Mouse (Mus musculus) kidney, embryonic 14.5 days (tissue): Measurements from ENCODE around the gene Cyfip2. TPM values are rescaled to one million over a fixed set of nuclear protein-coding genes. Genes with fewer than 3 reads are reported as not detected.

Experiments
- ATAC-seq: fragments of 200-750 bp; cut with Nextera tagmentation; 2 replicates; pipeline ENCODE4 v1.8.0; 2017; ENCODE audit warnings: moderate number of reproducible peaks, mild to moderate bottlenecking, moderate TSS enrichment, moderate library complexity; ENCODE audit not compliant: low FRiP score, low TSS enrichment
- H3K27ac ChIP-seq: fragments of 300-500 bp; sonication (generic); 2 replicates; pipeline ENCODE4 v1.5.1; 2014; ENCODE audit warnings: low read depth, mild to moderate bottlenecking, low read length, moderate library complexity, mixed read lengths
- H3K27me3 ChIP-seq: fragments of 300-500 bp; sonication (generic); 2 replicates; pipeline ENCODE4 v1.6.1; 2014; ENCODE audit warnings: mild to moderate bottlenecking, low read length; ENCODE audit not compliant: control insufficient read depth, insufficient read depth
- H3K36me3 ChIP-seq: fragments of 300-500 bp; sonication (generic); 2 replicates; pipeline ENCODE4 v1.6.1; 2014; ENCODE audit warnings: low read length, mixed read lengths; ENCODE audit not compliant: control insufficient read depth, insufficient read depth
- H3K4me1 ChIP-seq: fragments of 300-500 bp; sonication (generic); 2 replicates; pipeline ENCODE4 v1.6.1; 2014; ENCODE audit warnings: low read length, mixed read lengths; ENCODE audit not compliant: control insufficient read depth, insufficient read depth
- H3K4me2 ChIP-seq: fragments of 300-500 bp; sonication (generic); replicated peaks from 2 replicates; pipeline ENCODE4 v1.6.1; 2014; ENCODE audit warnings: low read depth, mild to moderate bottlenecking, low read length
- H3K4me3 ChIP-seq: fragments of 300-500 bp; sonication (generic); 2 replicates; pipeline ENCODE4 v1.5.1; 2014; ENCODE audit warnings: mild to moderate bottlenecking, low read length
- H3K9ac ChIP-seq: fragments of 300-500 bp; sonication (generic); 2 replicates; pipeline ENCODE4 v1.6.1; 2014; ENCODE audit warnings: low read depth, mild to moderate bottlenecking, low read length, moderate library complexity
- H3K9me3 ChIP-seq: fragments of 300-500 bp; sonication (generic); 2 replicates; pipeline ENCODE4 v1.6.1; 2016; ENCODE audit warnings: low read length; ENCODE audit not compliant: control insufficient read depth
- WGBS: fragments of 180-500 bp; shearing (Covaris S2); extraction: QIAGEN DNeasy Blood & Tissue Kit; methylation state at CpG from one replicate; pipeline ENCODE4 v1.1.7; 2014; 5-methylcytosine and 5-hydroxymethylcytosine counted together
- polyA plus RNA-seq: library from polyadenylated mRNA; unstranded; fragments of >200 nt; fragmentation: Nextera tagmentation; extraction: Ambion mirVana; gene quantifications from 2 replicates; pipeline ENCODE4 v1.2.1, GENCODE M21; 2014

Cyfip2 gene
- polyA plus RNA-seq, 1 experiment from 2014 or later = 19.2 TPM

DNA sequence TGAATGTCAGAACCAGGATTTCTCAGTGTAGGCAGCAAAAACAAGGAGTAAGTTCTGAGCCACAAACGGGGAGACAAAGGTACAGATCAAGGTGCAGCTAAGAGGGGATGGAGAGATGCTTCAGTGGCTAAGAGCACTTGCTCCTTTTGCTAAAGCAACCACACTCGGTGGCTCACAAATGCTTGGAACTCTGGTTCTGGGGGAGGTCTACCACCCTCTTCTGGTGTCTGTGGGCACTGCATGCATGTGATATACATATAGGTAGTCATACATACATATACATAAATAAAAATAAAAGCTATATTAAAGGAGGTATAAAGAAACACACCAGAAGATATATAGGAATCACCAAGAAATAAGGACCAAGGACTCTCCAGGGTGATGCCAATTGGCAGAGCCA lies 89.1 kb downstream of the Cyfip2 start:
- WGBS = 78% methylated on average over 2 of the region's 2 CpGs
- H3K27ac ChIP-seq = no peak overlapping the region
- H3K9ac ChIP-seq = no peak overlapping the region
- no peaks in the 10 kb centered on the region for H3K27me3 ChIP-seq
- no peak for ATAC-seq
- H3K4me2 ChIP-seq = no peak overlapping the region
- no peaks in the 10 kb centered on the region for H3K9me3 ChIP-seq
- no peak overlapping the region for H3K4me3 ChIP-seq
- H3K36me3 ChIP-seq = no peaks in the 10 kb centered on the region
- H3K4me1 ChIP-seq = no peaks in the 10 kb centered on the region

DNA sequence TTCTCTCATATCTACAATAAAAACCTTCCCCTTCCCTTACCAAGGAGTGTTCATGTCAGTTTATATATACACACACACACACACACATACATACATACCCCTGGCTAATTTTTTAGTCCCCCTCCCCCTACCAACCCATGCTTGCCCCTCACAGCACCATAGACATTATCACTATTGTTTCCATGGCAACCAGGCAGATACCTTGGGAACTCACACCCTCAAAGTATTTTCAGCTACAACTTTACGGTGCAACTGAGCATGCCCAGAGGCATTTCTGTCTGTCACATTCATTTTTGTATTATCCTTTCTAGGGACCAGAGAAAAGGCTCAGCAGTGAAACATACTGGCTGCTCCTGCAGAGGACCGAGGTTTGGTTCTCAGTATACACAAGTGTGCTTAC lies 92.4 kb downstream of the Cyfip2 start:
- H3K4me3 ChIP-seq = no peak overlapping the region
- 97% methylated on average over 2 of the region's 2 CpGs for WGBS
- H3K27ac ChIP-seq = no peak overlapping the region
- no peak for ATAC-seq
- H3K36me3 ChIP-seq = no peaks in the 10 kb centered on the region
- H3K27me3 ChIP-seq = no peaks in the 10 kb centered on the region
- no peak overlapping the region for H3K4me2 ChIP-seq
- no peaks in the 10 kb centered on the region for H3K9me3 ChIP-seq
- no peak overlapping the region for H3K9ac ChIP-seq
- H3K4me1 ChIP-seq = no peaks in the 10 kb centered on the region; the same call in 1 of the 2 replicates

DNA sequence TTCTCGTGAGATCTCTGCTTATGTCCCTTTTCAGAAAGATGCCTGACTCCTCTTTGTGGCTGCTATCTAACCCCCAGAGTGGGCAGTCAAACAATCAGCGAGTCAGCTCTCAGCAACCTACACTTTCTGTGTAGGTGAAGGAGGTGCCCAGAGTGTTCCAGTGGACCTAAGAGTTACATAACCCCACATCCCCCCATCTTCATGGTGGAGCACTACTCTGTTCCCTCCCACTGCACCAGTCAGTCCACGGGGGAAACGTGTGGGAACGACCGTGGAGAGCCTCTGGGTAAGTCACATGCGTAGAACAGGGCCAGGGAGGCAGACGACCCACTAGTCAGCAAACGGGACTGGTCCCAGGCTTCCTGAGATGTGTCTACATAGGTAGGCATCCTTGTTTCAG lies 93.3 kb downstream of the Cyfip2 start:
- Histone ChIP-seq H3K9ac (no peak overlapping the region), H3K4me3 (no peak overlapping the region), H3K4me2 (no peak overlapping the region), H3K27ac (no peak overlapping the region), H3K27me3 (no peaks in the 10 kb centered on the region), H3K4me1 (peaks cover 8% of the 10 kb centered on the region; the same call in 1 of the 2 replicates), H3K9me3 (no peaks in the 10 kb centered on the region), H3K36me3 (no peaks in the 10 kb centered on the region)
- ATAC-seq = no peak
- WGBS = 84% methylated on average over 9 of the region's 9 CpGs

DNA sequence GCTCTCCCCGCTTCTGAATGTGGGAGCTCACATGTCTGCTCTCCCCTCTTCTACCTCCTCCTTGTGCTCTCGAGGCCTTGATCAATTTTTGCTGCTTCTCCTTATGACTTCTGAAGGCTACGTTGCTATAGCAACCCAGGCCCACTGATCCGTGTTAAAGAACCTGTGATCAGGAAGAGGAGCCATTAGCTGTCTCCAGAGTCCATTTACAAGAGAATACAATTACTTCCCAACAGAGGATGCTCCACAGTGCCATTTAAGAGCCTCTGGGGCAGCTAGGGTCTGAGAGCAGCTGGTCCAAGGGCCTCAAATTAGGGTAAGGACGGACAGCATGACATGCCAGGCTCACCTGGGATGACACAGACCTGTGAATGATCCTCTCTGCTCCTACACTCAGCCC lies 94.1 kb downstream of the Cyfip2 start:
- 22% methylated on average over 5 of the region's 5 CpGs for WGBS
- Histone ChIP-seq H3K4me1 (peaks cover 13% of the 10 kb centered on the region; the same call in 1 of the 2 replicates), H3K4me2 (no peak overlapping the region), H3K4me3 (no peak overlapping the region), H3K9ac (no peak overlapping the region), H3K36me3 (no peaks in the 10 kb centered on the region), H3K9me3 (no peaks in the 10 kb centered on the region), H3K27me3 (no peaks in the 10 kb centered on the region), H3K27ac (no peak overlapping the region)
- no peak for ATAC-seq

DNA sequence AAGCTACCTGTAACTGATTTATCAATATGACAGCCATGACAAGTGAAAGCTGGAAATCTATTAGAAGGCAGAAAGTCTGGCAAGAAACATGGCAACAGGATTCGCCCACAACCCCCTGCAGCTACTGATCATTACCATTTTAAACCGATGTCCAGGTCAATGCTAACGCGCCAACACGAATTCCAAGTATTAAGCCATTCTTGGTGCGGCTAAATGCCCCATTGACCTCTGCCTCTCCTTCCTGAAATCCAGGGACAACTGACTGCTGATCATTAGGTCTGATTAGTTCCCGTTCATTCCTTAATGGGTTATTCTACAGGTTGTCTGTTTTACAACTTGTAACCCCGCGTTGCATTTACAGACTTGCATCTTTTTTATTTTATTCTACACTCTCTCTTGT lies 95.0 kb downstream of the Cyfip2 start:
- Histone ChIP-seq H3K4me3 (no peak overlapping the region), H3K36me3 (no peaks in the 10 kb centered on the region), H3K4me1 (peaks cover 13% of the 10 kb centered on the region; the same call in 1 of the 2 replicates), H3K27me3 (no peaks in the 10 kb centered on the region), H3K9ac (no peak overlapping the region), H3K9me3 (no peaks in the 10 kb centered on the region), H3K27ac (no peak overlapping the region), H3K4me2 (no peak overlapping the region)
- ATAC-seq = no peak
- WGBS = 83% methylated on average over 9 of the region's 9 CpGs

DNA sequence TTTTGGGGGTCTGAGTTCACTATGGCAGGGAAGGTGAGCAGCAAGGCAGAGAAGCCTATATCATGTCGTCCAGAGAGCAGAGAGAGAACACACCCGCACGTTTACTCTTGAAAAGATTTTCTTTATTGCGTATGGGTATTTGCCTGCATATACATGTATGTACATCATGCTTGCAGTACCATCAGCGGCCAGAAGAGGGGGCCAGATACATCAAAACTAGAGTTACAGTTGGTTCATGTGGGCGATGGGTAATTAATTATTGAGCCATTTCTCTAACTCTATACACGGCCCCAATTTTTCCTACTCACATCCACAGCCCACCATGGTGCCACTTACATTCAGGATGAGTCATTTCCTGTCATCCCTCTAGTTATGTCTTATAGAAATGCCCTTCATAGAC lies 96.0 kb downstream of the Cyfip2 start:
- H3K9me3 ChIP-seq = no peaks in the 10 kb centered on the region
- 72% methylated on average over 7 of the region's 7 CpGs for WGBS
- no peak overlapping the region for H3K4me3 ChIP-seq
- H3K4me2 ChIP-seq = no peak overlapping the region
- no peaks in the 10 kb centered on the region for H3K36me3 ChIP-seq
- no peaks in the 10 kb centered on the region for H3K27me3 ChIP-seq
- H3K27ac ChIP-seq = no peak overlapping the region
- no peak for ATAC-seq
- peaks cover 19% of the 10 kb centered on the region; the same call in 1 of the 2 replicates for H3K4me1 ChIP-seq
- H3K9ac ChIP-seq = no peak overlapping the region

DNA sequence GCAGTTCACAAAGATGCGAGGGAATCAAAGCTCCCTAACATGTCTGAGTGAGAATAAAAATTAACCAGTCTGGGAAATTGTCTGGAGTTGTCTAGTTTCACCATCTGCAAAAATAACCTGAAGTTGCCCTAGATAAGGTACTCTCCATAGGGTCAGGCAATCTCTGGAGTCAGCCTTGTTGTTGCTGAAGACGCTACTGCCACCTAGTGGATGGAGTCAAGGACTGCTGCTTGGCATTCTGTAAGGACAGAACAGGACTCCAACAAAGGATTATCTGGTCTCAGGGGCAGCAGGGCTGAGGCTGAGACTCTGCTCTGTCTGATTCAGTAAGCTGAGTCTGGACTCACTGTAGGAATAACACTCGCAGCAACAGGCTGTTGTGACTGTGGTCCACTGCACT lies 97.3 kb downstream of the Cyfip2 start:
- no peak overlapping the region for H3K4me2 ChIP-seq
- 27% methylated on average over 3 of the region's 3 CpGs for WGBS
- ATAC-seq = peak; percentile 71

DNA sequence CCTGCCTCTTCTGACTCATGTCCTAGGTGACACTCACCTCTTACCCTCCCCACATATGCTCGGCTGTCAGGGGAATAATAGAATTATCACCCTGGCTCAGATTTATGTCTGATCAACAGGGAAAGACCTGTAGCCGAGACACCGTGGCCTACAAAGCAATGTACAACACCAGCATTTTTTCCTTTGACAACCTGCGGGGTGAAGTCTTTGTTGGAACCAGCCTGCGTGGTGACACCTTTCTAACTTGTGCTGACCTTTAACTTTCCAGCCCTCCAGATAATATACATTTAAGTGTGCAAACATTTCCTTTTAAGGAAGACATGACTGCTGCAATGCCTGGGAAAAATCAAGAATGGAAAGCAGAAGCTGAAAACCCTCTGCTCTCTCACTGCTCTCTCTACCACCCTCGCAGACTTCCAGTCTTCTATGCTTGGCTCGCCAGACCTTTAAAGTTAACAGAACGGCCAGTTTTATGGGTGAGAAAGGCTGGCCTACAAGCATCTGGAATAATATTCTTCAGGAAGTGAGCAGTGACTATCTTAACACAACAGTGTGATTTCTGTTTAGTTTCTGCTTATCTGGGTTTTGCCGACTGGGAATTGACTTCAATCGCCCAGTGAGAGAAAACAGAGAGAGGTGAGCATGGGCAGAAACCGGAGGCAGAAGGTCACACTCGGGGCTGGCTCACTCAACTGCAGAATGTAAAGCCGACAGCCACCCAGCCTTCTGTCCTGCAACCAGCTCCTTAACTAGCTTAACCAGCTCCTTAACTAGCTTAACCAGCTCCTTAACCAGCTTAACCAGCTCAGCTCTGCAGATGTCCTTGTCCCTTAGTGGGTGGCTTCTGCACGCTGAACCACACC lies 98.1 kb downstream of the Cyfip2 start:
- Histone ChIP-seq H3K9me3 (no peaks in the 10 kb centered on the region), H3K9ac (peak overlapping the region; percentile 12; the same call in 1 of the 2 replicates), H3K36me3 (no peaks in the 10 kb centered on the region), H3K4me1 (peaks cover 24% of the 10 kb centered on the region; the same call in 1 of the 2 replicates), H3K4me2 (no peak overlapping the region), H3K27ac (peak overlapping the region; percentile 95), H3K4me3 (no peak overlapping the region), H3K27me3 (no peaks in the 10 kb centered on the region)
- WGBS = 27% methylated on average over 14 of the region's 14 CpGs
- ATAC-seq = peak; percentile 17; the same call in 1 of the 2 replicates

More for the DNA sequence above, 97.3 kb downstream of the Cyfip2 start:
- Histone ChIP-seq H3K4me1 (peaks cover 24% of the 10 kb centered on the region; the same call in 1 of the 2 replicates), H3K27me3 (no peaks in the 10 kb centered on the region), H3K27ac (0 out of 2 replicates have a peak overlapping the region, but pooled peaks have one; percentile 95), H3K4me3 (no peak overlapping the region), H3K9ac (no peak overlapping the region), H3K36me3 (no peaks in the 10 kb centered on the region), H3K9me3 (no peaks in the 10 kb centered on the region)

DNA sequence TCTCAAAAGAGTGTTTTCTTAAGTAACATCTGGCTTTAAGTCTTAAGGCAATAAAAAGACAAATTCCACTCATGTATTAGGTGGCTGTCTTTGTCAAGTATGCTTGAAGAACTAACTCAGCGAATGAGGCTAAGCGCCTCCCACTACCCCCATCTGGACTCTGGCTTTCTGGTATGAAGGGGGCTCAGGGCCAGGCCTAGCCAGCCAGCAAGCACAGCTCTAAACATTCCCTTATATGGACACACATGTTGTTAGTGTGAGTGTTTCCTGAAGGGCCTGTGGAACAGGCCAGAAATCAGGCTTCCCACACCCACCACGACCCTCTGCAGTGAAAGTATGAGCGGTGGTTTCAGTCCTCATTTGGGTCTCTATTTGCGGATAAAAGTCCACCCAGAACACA lies 98.8 kb downstream of the Cyfip2 start:
- ATAC-seq = peak; percentile 79
- Histone ChIP-seq H3K9me3 (no peaks in the 10 kb centered on the region), H3K27ac (peak overlapping the region; percentile 95), H3K9ac (no peak overlapping the region), H3K4me3 (no peak overlapping the region), H3K4me2 (no peak overlapping the region), H3K4me1 (peaks cover 24% of the 10 kb centered on the region; the same call in 1 of the 2 replicates), H3K36me3 (no peaks in the 10 kb centered on the region), H3K27me3 (no peaks in the 10 kb centered on the region)
- 43% methylated on average over 5 of the region's 5 CpGs for WGBS
